ENCODE assay signal across 9 mouse cellular contexts in genomic region chr4:156234021-156234501, GRCm38 (mm10). TPM values are rescaled to one million over a fixed set of nuclear protein-coding genes. Genes with fewer than 3 reads are reported as not detected.
DNase-seq lines count a peak whose midpoint lies in the region; TF ChIP-seq lines count a peak whose summit lies in the region.
"Had no signal": no experiment of that assay in that cellular context is flagged by ENCODE, and none has a peak within 500 bp of the region (broad histone marks: within the 10 kb centered on the region; RNA-seq: fewer than 3 reads in every experiment).

No protein-coding gene starts in this region.

- no peak overlapping the region for H3K27ac ChIP-seq in ES-E14 (ENCODE audit: insufficient read depth, low read depth, low read length, poor library complexity, severe bottlenecking)

- peaks cover 0 to 11% of the 10 kb centered on the region in 2 experiments; a peak in 1 of 4 replicates for H3K4me1 ChIP-seq in ES-E14 (ENCODE audit: control insufficient read depth in 2 of 2, insufficient read depth in 2 of 2, low read length in 2 of 2, poor library complexity in 1 of 2)
- peaks cover 54% of the 10 kb centered on the region for H3K4me1 ChIP-seq in erythroblast, embryonic 14.5 days (ENCODE audit: control insufficient read depth)

- H3K36me3 ChIP-seq in ES-E14 (ENCODE audit: control insufficient read depth, insufficient read depth, low read length, poor library complexity, severe bottlenecking) = peaks cover 47% of the 10 kb centered on the region
- peaks cover 70% of the 10 kb centered on the region for H3K36me3 ChIP-seq in erythroblast, embryonic 14.5 days (ENCODE audit: control insufficient read depth)

- H3K9ac ChIP-seq in ES-E14 (ENCODE audit: insufficient read depth, low read depth, low read length, poor library complexity, severe bottlenecking) = peak overlapping the region; percentile 48

- no peaks in the 10 kb centered on the region; the same call in 1 of the 2 replicates for H3K9me3 ChIP-seq in ES-E14 (ENCODE audit: control insufficient read depth, insufficient read depth, low read depth, low read length)
- no peaks in the 10 kb centered on the region for H3K9me3 ChIP-seq in erythroblast, embryonic 14.5 days (ENCODE audit: control insufficient read depth, low read length)

- peak; percentile 59 to 67 for DNase-seq in cerebellum, postnatal 10 days
- no peak for DNase-seq in cerebellum, adult 8-10 months
- DNase-seq in ES-E14 (ENCODE audit: low read depth, low spot score) = no peak
- peak; percentile 54 for DNase-seq in kidney, postnatal 10 days
- peak; percentile 60 for DNase-seq in neural tube, embryonic 10.5 days (ENCODE audit: extremely low spot score, low spot score)
- no peak for DNase-seq in layer of hippocampus, adult 11-12 months (ENCODE audit: low spot score)
- no peak for DNase-seq in layer of hippocampus, adult 9-11 months

- no peaks in the 10 kb centered on the region for H3K27me3 ChIP-seq in erythroblast, embryonic 14.5 days (ENCODE audit: control insufficient read depth)
- H3K27me3 ChIP-seq: Patski had no signal

- peak overlapping the region; percentile 70 to 85 for H3K4me3 ChIP-seq in ES-E14 (ENCODE audit: insufficient read depth in 1 of 2, low read depth in 1 of 2, low read length in 2 of 2, poor library complexity in 1 of 2, severe bottlenecking in 1 of 2)
- peak overlapping the region; percentile 82 for H3K4me3 ChIP-seq in erythroblast, embryonic 14.5 days (replicated peaks)

- in situ Hi-C loops in ES-E14 (cut with MboI; ENCODE audit: low sequenced_read_pairs in 2 of 2, unreplicated experiment in 2 of 2) = no loop called here

TF ChIP-seq in ES-E14, 5 proteins besides CTCF, POLR2A, EP300 and RAD21:
- TF ChIP-seq ZC3H11A (IDR thresholded peaks at IDR 0.05; ENCODE audit: borderline replicate concordance, low read depth, low read length) (no peak), CHD2 (IDR thresholded peaks at IDR 0.05; ENCODE audit: low read depth, low read length) (no peak), ZNF384 (IDR thresholded peaks at IDR 0.05; ENCODE audit: low read depth, low read length) (no peak), HCFC1 (IDR thresholded peaks at IDR 0.05; ENCODE audit: borderline replicate concordance, insufficient read depth, low read length) (no peak), MAFK (IDR thresholded peaks at IDR 0.05; ENCODE audit: insufficient read depth, low read depth, low read length) (no peak)

RNA-seq across cellular contexts. Expression of gene Plekhn1, which starts 0.6 kb away (rescaled TPM):
- total RNA-seq in ES-E14 (2012; rRNA removed) = 15.2 and 31.2 TPM in 2 replicates
- polyA plus RNA-seq in erythroblast, embryonic 14.5 days (2012) = 1.5 and 2.4 TPM in 2 replicates

RNA-seq across cellular contexts. Expression of gene Noc2l, which starts 1.7 kb away (rescaled TPM):
- 108 and 147 TPM in 2 replicates for total RNA-seq in ES-E14 (2012; rRNA removed)
- 2.9 and 3.0 TPM in 2 replicates for polyA plus RNA-seq in erythroblast, embryonic 14.5 days (2012)

RNA-seq across cellular contexts. Expression of gene Perm1, which starts 18.4 kb away (rescaled TPM):
- total RNA-seq in ES-E14 (2012; rRNA removed) = 0.16 and 0.18 TPM in 2 replicates
- polyA plus RNA-seq in erythroblast, embryonic 14.5 days (2012) = not detected in 2 replicates

RNA-seq across cellular contexts. Expression of gene Samd11, which starts 21.4 kb away (rescaled TPM):
- total RNA-seq in ES-E14 (2012; rRNA removed) = 1.4 and 2.3 TPM in 2 replicates
- 72.2 and 81.7 TPM in 2 replicates for polyA plus RNA-seq in erythroblast, embryonic 14.5 days (2012)

RNA-seq across cellular contexts. Expression of gene AW011738, which starts 31.0 kb away (rescaled TPM):
- 0.21 and 0.27 TPM in 2 replicates for total RNA-seq in ES-E14 (2012; rRNA removed)
- polyA plus RNA-seq in erythroblast, embryonic 14.5 days (2012) = 0.13 and 0.15 TPM in 2 replicates

Comparison
In these comparisons a context has a peak if more than half of its experiments do, and no peak if none do; other contexts are left out.
1. DNase-seq: peak in cerebellum, postnatal 10 days (2 of 2), kidney, postnatal 10 days (single experiment) and neural tube, embryonic 10.5 days (single experiment); none in cerebellum, adult 8-10 months (single experiment), ES-E14 (single experiment), layer of hippocampus, adult 11-12 months (single experiment) and layer of hippocampus, adult 9-11 months (single experiment).